Mouse (Mus musculus) embryonic facial prominence, embryonic 10.5 days (tissue): Measurements from ENCODE around the gene Als2. TPM values are rescaled to one million over a fixed set of nuclear protein-coding genes. Genes with fewer than 3 reads are reported as not detected.

Experiments
- DNase-seq: peaks from one replicate; pipeline ENCODE4 v3.0.0-alpha.2; 2017; ENCODE audit warnings: low spot score
- H3K27ac ChIP-seq: fragments of 300-500 bp; sonication (generic); replicated peaks from 2 replicates; pipeline ENCODE4 v1.5.1; 2016; ENCODE audit warnings: mild to moderate bottlenecking
- H3K27me3 ChIP-seq: fragments of 300-500 bp; sonication (generic); replicated peaks from 2 replicates; pipeline ENCODE4 v1.6.1; 2016; ENCODE audit warnings: low read depth, mild to moderate bottlenecking; ENCODE audit not compliant: poor library complexity, severe bottlenecking
- H3K36me3 ChIP-seq: fragments of 300-500 bp; sonication (generic); replicated peaks from 2 replicates; pipeline ENCODE4 v1.6.1; 2016; ENCODE audit warnings: mild to moderate bottlenecking, moderate library complexity
- H3K4me1 ChIP-seq: fragments of 300-500 bp; sonication (generic); 2 replicates; pipeline ENCODE4 v1.6.1; 2016
- H3K4me3 ChIP-seq: fragments of 300-500 bp; sonication (generic); 2 replicates; pipeline ENCODE4 v1.5.1; 2016; ENCODE audit warnings: mild to moderate bottlenecking, moderate library complexity
- H3K9me3 ChIP-seq: fragments of 300-500 bp; sonication (generic); 2 replicates; pipeline ENCODE4 v1.6.1; 2016; ENCODE audit warnings: mild to moderate bottlenecking
- WGBS: fragments of 180-500 bp; shearing (Covaris S2); methylation state at CpG from one replicate; pipeline ENCODE4 v1.1.7; 2016; 5-methylcytosine and 5-hydroxymethylcytosine counted together
- polyA plus RNA-seq: library from polyadenylated mRNA; unstranded; fragments of >200 nt; fragmentation: Nextera tagmentation; extraction: Ambion mirVana; gene quantifications from 2 replicates; pipeline ENCODE4 v1.2.1, GENCODE M21; 2016

Als2 gene
- polyA plus RNA-seq, 1 experiment from 2014 or later = 15.8 TPM

GRCm38 (mm10) chr1:59202367-59202766 is 34.7 kb downstream of the Als2 start:
- Histone ChIP-seq H3K27ac (no peak overlapping the region), H3K36me3 (peaks cover 42% of the 10 kb centered on the region), H3K4me3 (no peak overlapping the region), H3K27me3 (no peaks in the 10 kb centered on the region), H3K4me1 (no peaks in the 10 kb centered on the region), H3K9me3 (no peaks in the 10 kb centered on the region)
- WGBS = 92% methylated on average over 10 of the region's 10 CpGs
- no peak for DNase-seq

DNA sequence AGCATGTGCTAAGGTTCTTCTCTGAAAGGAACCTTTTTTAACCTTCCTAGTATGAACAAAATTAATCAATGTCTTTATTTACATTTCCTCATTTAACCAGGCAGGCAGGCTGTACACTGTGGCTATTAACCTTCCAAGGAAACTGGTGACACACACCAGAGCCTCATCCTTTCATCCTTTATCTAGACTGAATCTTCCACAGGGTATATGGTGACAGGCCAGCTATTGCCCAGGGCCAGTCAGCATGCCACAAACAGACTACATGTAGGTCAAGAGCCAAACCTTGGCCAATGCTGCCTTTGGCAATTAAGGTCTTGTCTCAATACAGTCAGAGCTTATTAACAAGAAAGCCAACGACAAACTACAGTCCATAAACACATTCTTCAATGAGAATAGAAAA is 35.5 kb downstream of the Als2 start:
- H3K4me3 ChIP-seq = no peak overlapping the region
- no peak overlapping the region for H3K27ac ChIP-seq
- peaks cover 39% of the 10 kb centered on the region for H3K36me3 ChIP-seq
- DNase-seq = no peak
- 81% methylated on average over 1 of the region's 1 CpGs for WGBS
- H3K4me1 ChIP-seq = no peaks in the 10 kb centered on the region
- no peaks in the 10 kb centered on the region for H3K27me3 ChIP-seq
- H3K9me3 ChIP-seq = no peaks in the 10 kb centered on the region

DNA sequence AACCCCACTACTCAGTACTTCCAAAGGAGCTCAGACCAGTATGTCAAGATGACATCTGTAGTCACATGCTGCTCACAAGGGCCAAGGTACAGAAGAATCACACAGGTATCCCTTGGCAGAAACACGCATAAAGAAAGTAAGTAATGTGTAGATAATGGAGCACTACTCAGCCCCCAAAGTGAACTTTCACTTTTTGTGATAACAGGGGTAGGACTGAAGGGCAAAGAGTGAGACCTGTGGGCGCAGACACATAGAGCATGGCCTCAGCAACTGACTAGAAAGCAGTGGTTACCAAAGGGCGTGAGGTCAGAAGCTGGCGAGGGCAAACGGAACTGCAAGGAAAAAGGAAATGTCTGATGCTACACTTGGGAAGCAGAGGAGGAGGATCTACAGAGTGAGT is 36.1 kb downstream of the Als2 start:
- 85% methylated on average over 5 of the region's 5 CpGs for WGBS
- Histone ChIP-seq H3K9me3 (no peaks in the 10 kb centered on the region), H3K4me1 (no peaks in the 10 kb centered on the region), H3K36me3 (peaks cover 42% of the 10 kb centered on the region), H3K4me3 (no peak overlapping the region), H3K27me3 (no peaks in the 10 kb centered on the region), H3K27ac (no peak overlapping the region)
- DNase-seq = no peak

- WGBS = 83% methylated on average over 6 of the region's 6 CpGs
Measured at GRCm38 (mm10) chr1:59194979-59195378, 42.1 kb downstream of the Als2 start.

DNA sequence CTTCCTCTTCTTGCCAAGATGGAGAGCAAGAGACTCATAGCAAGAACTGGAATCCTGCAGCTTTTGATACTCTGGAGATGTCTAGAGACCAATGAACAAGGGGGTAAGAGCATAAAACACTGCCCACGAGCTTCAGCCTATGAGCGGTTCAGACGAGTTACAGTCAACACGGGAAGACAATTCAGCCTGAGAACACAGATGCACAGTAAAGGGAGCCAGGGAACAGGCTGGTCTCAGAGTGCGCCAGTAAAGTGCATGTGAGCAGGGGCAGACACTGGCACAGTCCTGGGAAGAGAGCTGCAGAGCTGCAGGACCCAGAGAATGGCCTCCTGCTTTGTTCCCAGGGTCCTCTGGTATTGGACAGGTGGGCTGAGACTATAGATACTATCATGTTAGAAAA is 49.2 kb downstream of the Als2 start:
- H3K27me3 ChIP-seq = no peaks in the 10 kb centered on the region
- peaks cover 42% of the 10 kb centered on the region for H3K36me3 ChIP-seq
- H3K4me1 ChIP-seq = no peaks in the 10 kb centered on the region
- no peak for DNase-seq
- H3K27ac ChIP-seq = no peak overlapping the region
- 88% methylated on average over 5 of the region's 5 CpGs for WGBS
- H3K9me3 ChIP-seq = no peaks in the 10 kb centered on the region
- no peak overlapping the region for H3K4me3 ChIP-seq

More at GRCm38 (mm10) chr1:59194979-59195378, 42.1 kb downstream of the Als2 start:
- Histone ChIP-seq H3K27ac (no peak overlapping the region), H3K9me3 (no peaks in the 10 kb centered on the region), H3K4me1 (no peaks in the 10 kb centered on the region), H3K4me3 (no peak overlapping the region), H3K27me3 (no peaks in the 10 kb centered on the region), H3K36me3 (peaks cover 53% of the 10 kb centered on the region)
- DNase-seq = no peak

DNA sequence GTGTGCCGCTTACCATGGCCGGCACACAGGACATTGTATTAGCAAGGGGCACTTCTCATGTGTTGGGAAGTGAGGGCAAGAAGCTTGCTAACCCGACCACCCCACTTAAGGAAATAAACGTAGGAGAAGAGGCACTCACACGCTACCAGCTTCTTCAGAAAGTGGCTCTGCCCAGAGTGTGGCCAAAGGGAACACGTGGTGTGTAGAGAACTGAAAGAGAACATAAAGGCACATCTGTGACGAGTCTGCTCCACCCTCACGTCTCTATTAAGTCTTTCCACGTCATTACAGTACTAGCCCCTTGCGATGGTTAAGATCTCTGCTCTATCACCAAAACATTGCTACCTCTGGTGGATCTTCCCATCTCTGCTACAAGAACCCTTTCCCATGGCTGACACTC is 50.7 kb downstream of the Als2 start:
- DNase-seq = no peak
- no peaks in the 10 kb centered on the region for H3K4me1 ChIP-seq
- no peak overlapping the region for H3K4me3 ChIP-seq
- no peak overlapping the region for H3K27ac ChIP-seq
- H3K27me3 ChIP-seq = no peaks in the 10 kb centered on the region
- 88% methylated on average over 10 of the region's 10 CpGs for WGBS
- no peaks in the 10 kb centered on the region for H3K9me3 ChIP-seq
- H3K36me3 ChIP-seq = peaks cover 38% of the 10 kb centered on the region

DNA sequence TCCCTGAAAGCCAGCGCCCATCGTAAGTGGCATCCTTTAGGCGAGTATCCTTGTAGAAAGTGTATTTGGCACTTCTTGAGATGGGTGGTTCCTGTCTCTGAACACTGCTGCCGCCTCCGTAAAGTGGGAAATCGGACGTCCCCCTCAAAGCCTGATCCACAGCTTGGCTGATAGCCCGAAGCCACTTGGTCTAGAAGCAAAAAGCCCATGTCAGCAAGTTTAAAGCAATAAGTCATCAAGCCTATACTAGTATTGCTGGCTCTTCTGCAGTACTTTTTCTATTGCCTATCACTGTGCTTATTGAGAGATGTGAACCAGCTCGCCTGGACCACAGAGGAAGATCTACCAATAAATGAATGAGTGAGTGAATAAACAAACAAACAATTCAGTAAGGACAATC is 51.6 kb downstream of the Als2 start:
- no peaks in the 10 kb centered on the region for H3K9me3 ChIP-seq
- DNase-seq = no peak
- 88% methylated on average over 9 of the region's 9 CpGs for WGBS

GRCm38 (mm10) chr1:59183045-59183444 is 54.0 kb downstream of the Als2 start:
- H3K36me3 ChIP-seq = peaks cover 50% of the 10 kb centered on the region
- no peak overlapping the region for H3K27ac ChIP-seq
- H3K9me3 ChIP-seq = no peaks in the 10 kb centered on the region
- no peaks in the 10 kb centered on the region for H3K27me3 ChIP-seq
- no peak for DNase-seq
- 93% methylated on average over 4 of the region's 4 CpGs for WGBS
- no peaks in the 10 kb centered on the region for H3K4me1 ChIP-seq
- H3K4me3 ChIP-seq = no peak overlapping the region

More for the DNA sequence above, 51.6 kb downstream of the Als2 start:
- Histone ChIP-seq H3K27me3 (no peaks in the 10 kb centered on the region), H3K4me3 (no peak overlapping the region), H3K4me1 (no peaks in the 10 kb centered on the region), H3K36me3 (peaks cover 29% of the 10 kb centered on the region), H3K27ac (no peak overlapping the region)

DNA sequence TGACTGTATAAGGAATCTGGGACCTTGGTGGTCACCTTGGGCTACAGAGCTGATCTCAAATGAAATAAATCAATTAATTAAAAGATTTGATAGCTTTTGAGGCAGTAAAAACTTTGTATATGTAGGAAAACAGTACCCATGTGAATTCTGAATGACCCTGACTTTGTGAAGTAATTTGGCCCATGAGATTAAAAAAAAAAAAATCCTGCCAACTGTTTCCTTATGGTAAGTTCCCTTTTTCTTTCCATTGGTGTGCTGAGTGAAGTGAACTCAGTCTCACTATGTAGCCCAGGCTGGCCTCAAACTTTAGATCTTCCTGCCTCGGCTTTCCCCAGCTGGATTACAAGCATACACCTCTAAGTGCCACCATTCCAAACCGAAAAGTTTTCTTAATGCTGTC is 54.7 kb downstream of the Als2 start:
- 95% methylated on average over 2 of the region's 2 CpGs for WGBS
- no peaks in the 10 kb centered on the region for H3K9me3 ChIP-seq
- H3K4me3 ChIP-seq = no peak overlapping the region
- no peak overlapping the region for H3K27ac ChIP-seq
- no peaks in the 10 kb centered on the region for H3K27me3 ChIP-seq
- DNase-seq = no peak
- H3K4me1 ChIP-seq = no peaks in the 10 kb centered on the region
- H3K36me3 ChIP-seq = peaks cover 56% of the 10 kb centered on the region

DNA sequence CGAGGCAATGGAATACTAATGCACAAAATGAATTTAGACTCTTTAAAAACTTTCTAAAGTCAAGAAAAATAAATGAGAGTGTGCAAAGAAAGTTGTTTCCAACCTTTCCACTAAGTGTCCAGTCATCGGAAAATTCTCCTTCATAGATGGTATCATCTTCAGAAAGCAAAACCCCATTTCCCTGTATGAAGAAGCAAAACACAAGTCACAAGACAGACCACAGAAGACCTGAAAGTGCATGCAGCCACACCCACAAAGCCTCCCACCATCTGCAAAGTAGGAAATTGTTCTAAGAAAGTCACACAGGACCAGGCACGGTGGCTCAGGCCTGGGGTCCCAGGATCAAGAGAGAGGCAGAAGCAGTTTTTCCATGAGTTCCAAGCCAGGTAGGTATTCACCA is 57.0 kb downstream of the Als2 start:
- 86% methylated on average over 3 of the region's 3 CpGs for WGBS
- H3K27ac ChIP-seq = no peak overlapping the region
- no peaks in the 10 kb centered on the region for H3K27me3 ChIP-seq
- H3K4me3 ChIP-seq = no peak overlapping the region
- no peaks in the 10 kb centered on the region for H3K4me1 ChIP-seq
- H3K9me3 ChIP-seq = no peaks in the 10 kb centered on the region
- H3K36me3 ChIP-seq = peaks cover 59% of the 10 kb centered on the region
- DNase-seq = no peak

DNA sequence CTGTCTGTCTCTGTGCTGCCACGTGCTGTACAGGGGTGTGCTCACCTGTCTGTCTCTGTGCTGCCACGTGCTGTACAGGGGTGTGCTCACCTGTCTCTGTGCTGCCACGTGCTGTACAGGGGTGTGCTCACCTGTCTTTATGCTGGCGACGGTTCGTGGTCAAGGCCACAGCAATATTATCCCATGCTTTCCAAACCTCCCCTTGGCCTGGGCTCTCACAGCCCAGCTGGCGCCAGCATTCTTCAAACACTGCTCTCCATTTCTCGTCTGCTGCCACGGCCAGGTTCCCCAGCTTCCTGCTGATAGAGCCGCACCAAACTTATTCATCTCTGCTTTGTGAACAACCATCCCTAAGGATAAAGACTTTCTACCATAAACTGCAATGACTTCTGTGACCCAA is 58.6 kb downstream of the Als2 start:
- 92% methylated on average over 10 of the region's 10 CpGs for WGBS
- no peaks in the 10 kb centered on the region for H3K9me3 ChIP-seq
- DNase-seq = no peak
- H3K27me3 ChIP-seq = no peaks in the 10 kb centered on the region
- H3K27ac ChIP-seq = no peak overlapping the region
- no peak overlapping the region for H3K4me3 ChIP-seq
- no peaks in the 10 kb centered on the region for H3K4me1 ChIP-seq
- peaks cover 48% of the 10 kb centered on the region for H3K36me3 ChIP-seq

- Histone ChIP-seq H3K27ac (no peak overlapping the region), H3K4me1 (peaks cover 10% of the 10 kb centered on the region), H3K9me3 (no peaks in the 10 kb centered on the region), H3K4me3 (no peak overlapping the region), H3K36me3 (peaks cover 44% of the 10 kb centered on the region), H3K27me3 (no peaks in the 10 kb centered on the region)
- WGBS = 70% methylated on average over 10 of the region's 10 CpGs
- no peak for DNase-seq
Measured at GRCm38 (mm10) chr1:59174514-59175373, 62.3 kb downstream of the Als2 start.

DNA sequence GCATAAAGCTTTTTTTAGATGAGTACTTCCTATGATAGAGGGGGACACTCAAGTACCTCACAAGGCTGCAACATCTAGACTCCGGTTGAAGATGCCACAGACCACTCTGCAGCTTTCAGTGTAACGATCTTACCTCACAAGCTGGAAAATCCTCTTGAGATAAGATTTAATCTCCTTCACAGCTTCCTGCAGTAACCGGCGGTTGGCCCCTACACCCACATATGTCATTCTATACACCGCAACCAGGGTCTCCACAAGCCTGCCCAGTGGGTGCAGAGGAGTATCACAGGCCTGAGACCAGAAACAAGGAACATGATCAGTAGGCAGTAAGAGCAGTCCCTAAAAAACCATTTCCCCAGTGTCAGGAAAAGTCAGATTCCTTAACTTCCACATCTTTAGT is 64.0 kb downstream of the Als2 start:
- 87% methylated on average over 5 of the region's 5 CpGs for WGBS

More for the DNA sequence above, 64.0 kb downstream of the Als2 start:
- H3K9me3 ChIP-seq = no peaks in the 10 kb centered on the region
- DNase-seq = no peak
- peaks cover 33% of the 10 kb centered on the region for H3K36me3 ChIP-seq
- no peaks in the 10 kb centered on the region for H3K27me3 ChIP-seq
- H3K4me1 ChIP-seq = peaks cover 10% of the 10 kb centered on the region
- H3K4me3 ChIP-seq = no peak overlapping the region
- H3K27ac ChIP-seq = no peak overlapping the region
